Mouse (Mus musculus) kidney, adult 9 months (tissue): Measurements from ENCODE around the gene Gpam.

Experiments used
- DNase-seq: peaks from one replicate; pipeline ENCODE4 v3.0.0; 2022

Gpam gene

GRCm38 (mm10) chr19:55100227-55101140 lies 26.6 kb downstream of the Gpam start:
- DNase-seq = peak; percentile 44

GRCm38 (mm10) chr19:55099184-55100160 lies 27.6 kb downstream of the Gpam start:
- DNase-seq = peak; percentile 73

- DNase-seq = peak; percentile 78
Measured at GRCm38 (mm10) chr19:55098409-55099183, 28.4 kb downstream of the Gpam start.

GRCm38 (mm10) chr19:55097396-55097967 lies 29.6 kb downstream of the Gpam start:
- DNase-seq = no peak

GRCm38 (mm10) chr19:55096666-55097065 lies 30.4 kb downstream of the Gpam start:
- DNase-seq = peak; percentile 85

- DNase-seq = peak; percentile 49
Measured at GRCm38 (mm10) chr19:55095547-55095946, 31.5 kb downstream of the Gpam start.

- peak; percentile 46 for DNase-seq
Measured at GRCm38 (mm10) chr19:55091602-55092413, 35.2 kb downstream of the Gpam start.

- no peak for DNase-seq
Measured at GRCm38 (mm10) chr19:55090885-55091284, 36.2 kb downstream of the Gpam start.

GRCm38 (mm10) chr19:55090142-55090541 lies 36.9 kb downstream of the Gpam start:
- no peak for DNase-seq

GRCm38 (mm10) chr19:55087776-55088175 lies 39.3 kb downstream of the Gpam start:
- no peak for DNase-seq

- no peak for DNase-seq
Measured at GRCm38 (mm10) chr19:55085857-55086185, 41.2 kb downstream of the Gpam start.

- DNase-seq = no peak
Measured at GRCm38 (mm10) chr19:55084971-55085856, 41.8 kb downstream of the Gpam start.

- no peak for DNase-seq
Measured at GRCm38 (mm10) chr19:55076822-55077221, 50.2 kb downstream of the Gpam start.

GRCm38 (mm10) chr19:55073004-55073403 lies 54.0 kb downstream of the Gpam start:
- no peak for DNase-seq

- no peak for DNase-seq
Measured at GRCm38 (mm10) chr19:55069054-55069453, 58.0 kb downstream of the Gpam start.

GRCm38 (mm10) chr19:55063272-55063671 lies 63.8 kb downstream of the Gpam start:
- DNase-seq = no peak

GRCm38 (mm10) chr19:55062501-55062900 lies 64.5 kb downstream of the Gpam start:
- DNase-seq = no peak

- DNase-seq = peak; percentile 57
Measured at GRCm38 (mm10) chr19:55061951-55062350, 65.1 kb downstream of the Gpam start.

GRCm38 (mm10) chr19:55061447-55061901 lies 65.6 kb downstream of the Gpam start:
- DNase-seq = no peak

GRCm38 (mm10) chr19:55060964-55061363 lies 66.1 kb downstream of the Gpam start:
- DNase-seq = peak; percentile 69
